Mouse (Mus musculus) cerebral cortex, adult 2 months (tissue): ENCODE data around the gene Ttll10.

Experiments used
- WGBS: fragments of 180-500 bp; shearing (Covaris S2); methylation state at CpG from one replicate; pipeline ENCODE4 v1.1.7; 2018; 5-methylcytosine and 5-hydroxymethylcytosine counted together

Ttll10 gene

DNA sequence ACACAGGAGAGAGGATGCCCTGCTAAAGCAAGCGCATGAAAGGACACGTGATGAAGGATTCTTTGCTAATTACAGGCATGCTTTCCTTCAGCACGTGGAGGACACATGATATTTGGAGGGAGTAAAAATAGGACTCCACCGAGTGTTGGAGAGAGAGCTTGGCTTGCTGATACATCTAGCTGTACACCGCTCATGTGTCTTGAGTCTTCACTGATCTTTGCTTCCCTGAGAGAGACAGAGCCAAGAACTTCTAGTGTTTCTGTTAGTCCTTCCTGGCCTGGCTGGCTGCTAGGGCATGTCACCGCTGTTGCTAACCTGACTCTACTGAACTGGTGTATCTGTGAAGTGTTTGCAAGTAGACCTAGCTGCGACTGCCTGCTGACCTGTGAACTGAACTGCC lies 35.0 kb downstream of the Ttll10 start:
- WGBS: 72% methylated on average over 7 of the region's 7 CpGs

DNA sequence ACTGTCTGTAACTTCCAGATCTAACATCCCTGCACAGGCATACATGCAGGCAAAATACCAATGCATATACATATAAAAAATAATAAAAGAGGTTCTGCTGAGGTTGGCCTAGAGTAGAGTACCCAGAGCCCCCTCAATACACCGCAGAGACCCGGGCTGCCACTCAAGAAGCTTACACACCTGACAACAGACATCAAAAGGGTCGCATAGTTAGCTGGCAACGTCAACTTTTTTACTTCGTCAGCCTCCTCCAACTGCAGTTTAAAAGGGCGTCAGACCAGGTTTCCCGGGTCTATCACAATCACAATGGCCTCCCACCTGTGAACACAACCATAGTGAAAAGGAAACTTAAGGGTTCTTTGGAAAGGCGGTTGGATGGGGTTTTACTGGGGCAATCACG lies 35.7 kb downstream of the Ttll10 start:
- 92% methylated on average over 9 of the region's 9 CpGs for WGBS

DNA sequence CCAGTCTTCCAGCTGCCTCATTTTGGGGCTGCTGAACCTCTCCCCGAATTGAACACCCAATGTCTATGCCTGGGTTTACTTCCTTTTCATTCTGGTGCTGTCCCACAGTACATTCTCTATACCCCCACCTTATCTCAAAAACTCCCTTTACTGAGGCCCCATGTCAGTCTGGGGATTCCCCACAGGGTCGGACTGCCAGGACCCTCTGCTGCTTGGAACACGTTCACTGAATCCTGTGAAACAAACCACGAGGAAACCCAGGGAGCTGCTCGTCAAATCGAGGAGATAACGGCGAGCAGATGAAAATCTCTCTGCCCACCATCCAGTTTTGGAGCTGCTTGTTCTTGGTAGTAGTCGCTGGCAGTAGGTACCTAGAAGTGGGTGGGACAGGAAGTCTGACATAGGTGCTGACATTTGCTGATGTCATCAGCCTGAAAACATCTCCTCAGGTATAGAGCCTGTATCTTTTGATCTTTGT lies 37.2 kb downstream of the Ttll10 start:
- 69% methylated on average over 9 of the region's 9 CpGs for WGBS

DNA sequence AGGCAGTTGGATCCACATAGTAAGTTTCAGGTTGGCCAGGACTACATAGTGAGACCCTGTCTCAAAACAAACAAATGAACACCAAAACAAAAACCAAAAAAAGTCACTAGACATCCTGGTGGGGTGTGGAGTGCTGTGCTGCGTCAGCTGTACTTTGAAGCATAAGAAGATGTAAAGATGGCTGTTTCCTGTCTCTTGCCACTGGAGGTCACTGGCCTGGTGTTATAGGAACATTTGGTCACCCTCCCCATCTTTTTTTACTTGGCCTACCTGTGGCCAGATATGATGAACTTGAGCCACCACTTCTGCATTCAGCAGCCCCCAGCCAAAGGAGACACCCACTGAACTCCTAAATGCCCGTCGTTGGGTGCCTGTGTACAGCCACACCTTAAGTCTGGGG lies 37.8 kb downstream of the Ttll10 start:
- WGBS: 66% methylated on average over 3 of the region's 3 CpGs

DNA sequence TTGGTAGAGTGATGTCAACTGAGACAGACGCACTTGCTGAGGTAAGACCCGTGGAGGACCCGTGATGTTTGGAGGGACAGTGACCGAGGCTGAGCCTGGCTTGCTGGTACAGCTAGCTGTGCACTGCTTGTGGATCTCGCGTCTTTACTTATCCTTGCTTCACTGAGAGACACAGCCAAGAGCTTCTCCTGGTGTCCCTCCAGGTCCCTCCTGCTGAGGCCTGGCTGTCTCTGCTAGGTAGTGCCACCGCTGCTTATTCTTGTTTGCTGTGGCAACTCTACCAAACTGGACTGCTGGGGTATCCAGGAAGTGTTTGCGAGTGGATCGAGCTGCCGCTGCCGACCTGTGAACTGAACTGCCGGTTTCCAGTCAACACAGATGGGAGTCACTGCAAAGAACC lies 39.4 kb downstream of the Ttll10 start:
- 93% methylated on average over 12 of the region's 12 CpGs for WGBS

DNA sequence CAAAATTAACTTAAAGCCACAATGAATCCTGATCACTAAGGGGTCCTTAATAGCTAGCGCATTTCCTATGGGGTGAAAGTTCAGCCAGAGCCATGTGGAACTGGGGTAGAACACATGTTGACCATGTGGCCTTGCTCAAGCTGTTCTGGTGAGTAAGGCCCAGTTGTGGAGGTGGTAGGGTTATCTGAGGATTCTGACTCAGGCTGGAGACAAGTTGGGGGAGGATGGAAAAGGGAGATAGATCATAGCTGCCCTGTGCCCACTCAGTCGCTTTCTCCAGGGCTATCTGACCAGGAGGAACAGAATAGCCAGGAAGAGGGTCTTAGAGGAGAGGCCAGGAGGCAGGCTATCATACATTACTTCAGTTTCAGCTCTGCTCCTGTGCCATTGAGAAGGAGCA lies 44.8 kb downstream of the Ttll10 start:
- WGBS: 84% methylated on average over 2 of the region's 2 CpGs

DNA sequence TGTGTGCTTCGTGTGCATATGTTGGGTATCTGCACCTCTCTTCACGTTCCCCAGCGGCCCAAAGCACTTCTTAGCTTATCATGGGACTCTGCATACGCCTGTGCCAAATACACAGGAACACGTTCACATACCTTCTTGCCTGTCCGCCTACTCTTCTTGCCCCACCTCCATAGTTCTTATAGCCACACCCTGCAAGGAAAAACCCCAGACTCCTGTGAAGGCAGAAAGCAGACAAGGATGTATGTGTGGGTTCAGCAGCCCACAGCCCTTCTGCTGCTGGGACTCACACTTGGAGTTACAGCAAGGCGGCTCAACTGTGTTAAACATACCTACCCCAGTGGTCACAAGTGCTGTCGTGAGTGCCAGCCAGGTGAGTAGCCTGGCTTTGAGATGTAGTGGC lies 45.6 kb downstream of the Ttll10 start, which contains the start of gene Tnfrsf4:
Gene Tnfrsf4 (plus strand): TSS at position 207 of the 400 bp plus-strand sequence.
- WGBS: 48% methylated on average over 8 of the region's 8 CpGs

GRCm38 (mm10) chr4:156008369-156008768 lies 50.8 kb downstream of the Ttll10 start:
- 81% methylated on average over 4 of the region's 4 CpGs for WGBS

GRCm38 (mm10) chr4:156004109-156004508 lies 55.1 kb downstream of the Ttll10 start:
- WGBS: 93% methylated on average over 3 of the region's 3 CpGs

- WGBS: 2% methylated on average over 15 of the region's 15 CpGs
These were observed 65.6 kb downstream of the Ttll10 start for GRCm38 (mm10) chr4:155993606-155994005.

- under 1% methylated on average over 70 of the region's 70 CpGs for WGBS
These were observed 66.2 kb downstream of the Ttll10 start for GRCm38 (mm10) chr4:155992906-155993547.

DNA sequence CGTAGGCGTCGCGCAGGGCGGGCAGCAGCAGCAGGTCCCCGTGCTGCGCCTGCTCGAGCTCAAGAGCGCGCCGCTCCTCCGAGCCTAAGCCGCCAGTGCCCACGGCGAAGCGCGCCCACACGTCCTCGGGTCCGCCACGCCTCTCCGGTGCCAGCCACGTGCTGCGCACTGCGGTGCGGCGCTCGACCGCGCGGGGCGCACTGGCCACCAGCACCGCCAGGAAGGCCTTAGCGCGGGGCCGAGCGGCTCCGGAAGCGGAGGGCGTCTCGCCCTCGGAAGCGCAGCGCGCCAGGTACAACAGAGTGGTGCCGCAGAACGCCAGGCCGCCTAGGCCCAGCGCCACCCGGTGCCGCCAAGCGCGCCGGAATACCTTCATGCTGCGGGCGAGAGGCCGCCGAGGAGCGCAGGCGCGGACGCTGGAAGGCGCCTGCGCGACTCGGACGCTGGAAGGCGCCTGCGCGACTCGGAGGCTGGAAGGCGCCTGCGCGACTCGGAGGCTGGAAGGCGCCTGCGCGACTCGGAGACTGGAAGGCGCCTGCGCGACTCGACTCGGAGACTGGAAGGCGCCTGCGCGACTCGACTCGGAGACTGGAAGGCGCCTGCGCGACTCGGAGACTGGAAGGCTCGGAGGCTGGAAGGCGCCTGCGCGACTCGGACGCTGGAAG lies 66.8 kb downstream of the Ttll10 start, which contains the start of the genes B3galt6 and Sdf4:
Gene B3galt6 (minus strand): TSS at position 409 of the 665 bp plus-strand sequence.
Gene Sdf4 (plus strand): TSS at position 632 of the 665 bp plus-strand sequence.
- under 1% methylated on average over 99 of the region's 99 CpGs for WGBS

DNA sequence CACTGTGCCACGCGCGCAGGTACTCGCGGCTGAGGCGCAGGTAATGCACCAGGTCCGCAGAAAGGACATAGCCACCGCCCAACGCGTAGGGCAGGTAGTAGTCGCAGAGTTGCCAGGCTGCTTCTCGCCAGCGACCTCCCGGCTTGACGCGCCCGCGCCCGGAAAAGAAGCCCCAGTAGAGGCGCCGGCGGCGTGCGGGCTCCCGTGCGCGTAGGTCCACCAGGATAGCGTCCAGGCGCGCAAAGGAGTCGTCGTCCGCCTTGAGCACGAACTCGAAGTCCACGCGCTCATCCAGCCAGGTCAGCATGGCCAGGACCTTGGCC lies 67.3 kb downstream of the Ttll10 start:
- 15% methylated on average over 37 of the region's 37 CpGs for WGBS

DNA sequence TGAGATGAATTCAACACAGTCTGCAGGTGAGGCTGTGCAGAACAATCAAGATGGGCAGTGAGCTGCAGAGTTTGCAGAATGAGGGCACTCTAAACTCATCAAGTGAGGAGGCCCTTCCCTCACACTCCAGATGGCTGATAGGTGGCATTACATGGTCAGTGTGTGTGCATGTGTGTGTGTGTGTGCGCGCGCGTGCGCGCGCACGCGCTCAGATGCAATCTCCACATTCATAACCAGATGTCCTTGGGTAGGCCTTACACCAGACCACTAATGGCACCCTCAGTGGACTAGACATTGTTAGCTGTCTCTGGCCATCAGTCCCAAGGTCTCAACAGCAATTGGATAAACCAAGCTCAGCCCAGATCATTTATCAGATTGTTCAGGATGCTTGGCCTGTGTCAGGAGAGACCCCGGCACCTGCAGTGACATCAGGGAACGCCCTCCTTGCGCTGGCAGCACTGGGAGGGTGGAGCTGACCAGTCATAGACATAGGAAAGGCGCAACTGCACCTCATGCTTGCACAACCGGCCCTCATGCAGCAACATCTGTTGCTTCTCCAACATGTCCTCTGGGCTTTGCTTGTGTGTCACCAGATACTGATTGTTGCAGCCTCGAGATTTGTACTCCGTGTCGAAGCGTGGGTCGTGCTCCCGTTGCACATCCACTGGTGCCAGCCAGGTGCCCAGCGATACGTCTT lies 67.9 kb downstream of the Ttll10 start:
- WGBS: 78% methylated on average over 22 of the region's 22 CpGs
